Mouse (Mus musculus) MEL (cell line): ENCODE measurements at regions not wholly inside any gene's neighbourhood (a gene's known extent, or its start where the extent isn't known, plus 50 kb on each side); places are given as distances from the start of the nearest gene placed in this dataset.

Experiments used
- DNase-seq: peaks from one replicate; pipeline ENCODE4 v3.0.0; 2011; ENCODE audit warnings: low read depth, low spot score
- H3K27ac ChIP-seq: 2 replicates; pipeline ENCODE4 v1.5.1; 2012; ENCODE audit warnings: low read depth, mild to moderate bottlenecking, control low read depth, low read length, moderate library complexity; ENCODE audit not compliant: control insufficient read depth
- H3K27me3 ChIP-seq, 2 experiments: fragments of 150-350 bp in 1 of 2; sonication (generic) in 1 of 2; 2 replicates each; pipeline ENCODE4 v1.6.1; 2012; ENCODE audit warnings: low read length in 2 of 2, mild to moderate bottlenecking in 2 of 2, improper control_type of control experiment in 1 of 2, moderate library complexity in 1 of 2; ENCODE audit not compliant: insufficient read depth in 2 of 2, control insufficient read depth in 1 of 2
- H3K36me3 ChIP-seq, 2 experiments: 2 replicates each; pipeline ENCODE4 v1.6.1; 2012 to 2014; ENCODE audit warnings: low read length in 2 of 2, improper control_type of control experiment in 1 of 2, inconsistent platforms in 1 of 2, mild to moderate bottlenecking in 1 of 2; ENCODE audit not compliant: insufficient read depth in 2 of 2, control insufficient read depth in 1 of 2
- H3K4me1 ChIP-seq, 2 experiments: fragments of 150-350 bp in 1 of 2; sonication (generic) in 1 of 2; 2 replicates each; pipeline ENCODE4 v1.6.1; 2012; ENCODE audit warnings: low read length in 2 of 2, improper control_type of control experiment in 1 of 2, mild to moderate bottlenecking in 1 of 2; ENCODE audit not compliant: insufficient read depth in 2 of 2, control insufficient read depth in 1 of 2
- H3K4me3 ChIP-seq, 2 experiments: fragments of 150-350 bp in 1 of 2; sonication (generic) in 1 of 2; 2 replicates each; pipeline ENCODE4 v1.5.1; 2012; ENCODE audit warnings: low read depth in 2 of 2, low read length in 2 of 2, mild to moderate bottlenecking in 2 of 2, moderate library complexity in 2 of 2, control low read depth in 1 of 2, improper control_type of control experiment in 1 of 2; ENCODE audit not compliant: control insufficient read depth in 1 of 2, insufficient read depth in 1 of 2
- H3K79me2 ChIP-seq: 2 replicates; pipeline ENCODE4 v1.6.1; 2012; ENCODE audit warnings: mild to moderate bottlenecking, low read length, moderate library complexity; ENCODE audit not compliant: control insufficient read depth, poor library complexity, insufficient read depth
- H3K9ac ChIP-seq: 2 replicates; pipeline ENCODE4 v1.6.1; 2012; ENCODE audit warnings: low read depth, mild to moderate bottlenecking, control low read depth, low read length, moderate library complexity; ENCODE audit not compliant: control insufficient read depth, poor library complexity, severe bottlenecking
- H3K9me3 ChIP-seq: fragments of 150-350 bp; sonication (generic); replicated peaks from 2 replicates; pipeline ENCODE4 v1.6.1; 2012; ENCODE audit warnings: mild to moderate bottlenecking, low read length, improper control_type of control experiment, moderate library complexity; ENCODE audit not compliant: insufficient read depth
- CHD1 ChIP-seq: IDR thresholded peaks from 2 replicates; pipeline ENCODE4 v1.6.1; 2012; ENCODE audit warnings: low read depth, mild to moderate bottlenecking, inconsistent platforms, low read length, improper control_type of control experiment
- CHD2 ChIP-seq: IDR thresholded peaks from 2 replicates; pipeline ENCODE4 v1.6.1; 2011; ENCODE audit warnings: low read length, improper control_type of control experiment
- CTCF ChIP-seq, 3 experiments: IDR thresholded peaks in 2 of 3; conservative IDR thresholded peaks in 1 of 3; 2 replicates each; pipeline ENCODE4 v1.5.1; 2011 to 2012; ENCODE audit warnings: low read length in 3 of 3, low read depth in 2 of 3, mild to moderate bottlenecking in 2 of 3, improper control_type of control experiment in 1 of 3, inconsistent platforms in 1 of 3, mixed read lengths in 1 of 3, moderate library complexity in 1 of 3; ENCODE audit not compliant: control insufficient read depth in 1 of 3, insufficient read depth in 1 of 3, poor library complexity in 1 of 3, severe bottlenecking in 1 of 3
- ELF1 ChIP-seq: IDR thresholded peaks from 2 replicates; pipeline ENCODE4 v1.6.1; 2014; ENCODE audit warnings: low read depth, mild to moderate bottlenecking, inconsistent platforms, low read length, improper control_type of control experiment, moderate library complexity
- ETS1 ChIP-seq: IDR thresholded peaks from 2 replicates; pipeline ENCODE4 v1.6.1; 2012; ENCODE audit warnings: low read depth, mild to moderate bottlenecking, inconsistent platforms, low read length, improper control_type of control experiment, moderate library complexity
- GABPA ChIP-seq: IDR thresholded peaks from 2 replicates; pipeline ENCODE4 v1.6.1; 2012; ENCODE audit warnings: low read depth, mild to moderate bottlenecking, inconsistent platforms, low read length, improper control_type of control experiment, moderate library complexity
- GATA1 ChIP-seq: IDR thresholded peaks from 2 replicates; pipeline ENCODE4 v1.6.1; 2011; ENCODE audit warnings: low read depth, low read length, improper control_type of control experiment
- JUND ChIP-seq: IDR thresholded peaks from 2 replicates; pipeline ENCODE4 v1.6.1; 2011; ENCODE audit warnings: low read depth, mild to moderate bottlenecking, improper control_type of control experiment, low read length
- KAT2A ChIP-seq: conservative IDR thresholded peaks from 2 replicates; pipeline ENCODE4 v1.6.1; 2012; ENCODE audit warnings: low read depth, low read length, improper control_type of control experiment, inconsistent platforms
- NELFE ChIP-seq: IDR thresholded peaks from 2 replicates; pipeline ENCODE4 v1.6.1; 2011; ENCODE audit warnings: low read depth, low read length, improper control_type of control experiment
- NRF1 ChIP-seq: IDR thresholded peaks from 2 replicates; pipeline ENCODE4 v1.6.1; 2014; ENCODE audit warnings: low read depth, mild to moderate bottlenecking, inconsistent platforms, low read length, improper control_type of control experiment, moderate library complexity; ENCODE audit not compliant: poor library complexity, insufficient read depth, severe bottlenecking
- POLR2A ChIP-seq, 2 experiments: IDR thresholded peaks; 2 replicates each; pipeline ENCODE4 v1.6.1; 2011 to 2012; ENCODE audit warnings: low read length in 2 of 2, mild to moderate bottlenecking in 2 of 2, control low read depth in 1 of 2, improper control_type of control experiment in 1 of 2, low read depth in 1 of 2, moderate library complexity in 1 of 2; ENCODE audit not compliant: control insufficient read depth in 1 of 2, insufficient read depth in 1 of 2, poor library complexity in 1 of 2
- POLR2AphosphoS5 ChIP-seq: IDR thresholded peaks from 2 replicates; pipeline ENCODE4 v1.6.1; 2012; ENCODE audit warnings: low read depth, borderline replicate concordance, mild to moderate bottlenecking, inconsistent platforms, low read length, moderate library complexity, mixed read lengths
- RAD21 ChIP-seq: IDR thresholded peaks from 2 replicates; pipeline ENCODE4 v1.6.1; 2011; ENCODE audit warnings: mild to moderate bottlenecking, low read depth, low read length, improper control_type of control experiment
- SMC3 ChIP-seq: IDR thresholded peaks from 2 replicates; pipeline ENCODE4 v1.6.1; 2011; ENCODE audit warnings: low read depth, low read length, improper control_type of control experiment
- UBTF ChIP-seq: IDR thresholded peaks from 2 replicates; pipeline ENCODE4 v1.6.1; 2012; ENCODE audit warnings: low read depth, mild to moderate bottlenecking, inconsistent platforms, low read length, improper control_type of control experiment, moderate library complexity, borderline replicate concordance; ENCODE audit not compliant: insufficient read depth
- USF1 ChIP-seq: IDR thresholded peaks from 2 replicates; pipeline ENCODE4 v1.6.1; 2014; ENCODE audit warnings: low read depth, mild to moderate bottlenecking, inconsistent platforms, low read length, improper control_type of control experiment, moderate library complexity
- USF2 ChIP-seq, 2 experiments: IDR thresholded peaks; 2 replicates each; pipeline ENCODE4 v1.6.1; 2011 to 2012; ENCODE audit warnings: improper control_type of control experiment in 2 of 2, low read length in 2 of 2, borderline replicate concordance in 1 of 2, inconsistent platforms in 1 of 2, low read depth in 1 of 2, mild to moderate bottlenecking in 1 of 2; ENCODE audit not compliant: insufficient read depth in 1 of 2
- ZC3H11A ChIP-seq: IDR thresholded peaks from 2 replicates; pipeline ENCODE4 v1.6.1; 2012; ENCODE audit warnings: low read depth, mild to moderate bottlenecking, inconsistent platforms, low read length, improper control_type of control experiment
- ZNF384 ChIP-seq: IDR thresholded peaks from 2 replicates; pipeline ENCODE4 v1.6.1; 2012; ENCODE audit warnings: low read depth, mild to moderate bottlenecking, inconsistent platforms, low read length, improper control_type of control experiment

GRCm38 (mm10) chr16:77502916-77503315 is 99.0 kb downstream of the Gm11146 start:
- no peaks in the 10 kb centered on the region for H3K4me1 ChIP-seq
- H3K36me3 ChIP-seq = no peaks in the 10 kb centered on the region
- H3K27me3 ChIP-seq = no peaks in the 10 kb centered on the region
- no peak for DNase-seq
- H3K79me2 ChIP-seq = no peaks in the 10 kb centered on the region
- no peaks in the 10 kb centered on the region for H3K9me3 ChIP-seq
- no peak overlapping the region for H3K4me3 ChIP-seq
- TF ChIP-seq ELF1 = no peak
- TF ChIP-seq ETS1 = no peak
- TF ChIP-seq KAT2A = no peak
- TF ChIP-seq USF1 = no peak
- no peak for TF ChIP-seq JUND
- no peak for TF ChIP-seq SMC3
- TF ChIP-seq NRF1 = no peak
- no peak for TF ChIP-seq GATA1
- no peak for TF ChIP-seq POLR2AphosphoS5
- TF ChIP-seq POLR2A (IDR thresholded peaks at IDR 0.05; ENCODE audit: control insufficient read depth in 1 of 2, insufficient read depth in 1 of 2, low read depth in 1 of 2, low read length in 2 of 2, poor library complexity in 1 of 2) = no peak
- no peak for TF ChIP-seq RAD21
- no peak for TF ChIP-seq CHD2
- TF ChIP-seq GABPA = no peak
- no peak for TF ChIP-seq CHD1
- no peak for TF ChIP-seq NELFE
- TF ChIP-seq CTCF (IDR thresholded peaks at IDR 0.05 in 2 of 3, conservative IDR thresholded peaks at IDR 0.05 in 1 of 3; ENCODE audit: control insufficient read depth in 1 of 3, insufficient read depth in 1 of 3, low read depth in 2 of 3, low read length in 3 of 3, poor library complexity in 1 of 3, severe bottlenecking in 1 of 3) = no peak
- H3K9ac ChIP-seq = no peak overlapping the region
- no peak overlapping the region for H3K27ac ChIP-seq

DNA sequence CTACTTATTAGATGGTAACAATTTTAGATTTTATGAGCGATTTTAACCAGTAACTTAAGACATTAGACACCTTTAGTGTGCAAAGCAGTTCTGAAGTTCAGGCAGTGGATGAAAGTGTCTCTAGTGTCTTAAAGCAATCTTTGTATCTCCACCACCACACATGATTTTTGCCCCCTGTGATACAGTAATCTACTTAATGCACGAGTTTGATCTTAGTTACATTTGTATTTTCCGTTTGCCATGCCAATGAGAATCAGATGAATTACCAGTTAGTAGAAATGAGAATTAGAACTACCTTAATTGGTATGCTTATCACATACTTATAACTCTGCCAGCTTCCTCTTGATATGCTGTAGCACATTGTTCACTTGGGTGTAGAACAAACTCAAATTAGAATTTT is 99.9 kb downstream of the Gm11146 start:
- H3K79me2 ChIP-seq = no peaks in the 10 kb centered on the region
- DNase-seq = no peak
- H3K9ac ChIP-seq = no peak overlapping the region
- no peaks in the 10 kb centered on the region for H3K27me3 ChIP-seq
- no peak overlapping the region for H3K27ac ChIP-seq
- H3K4me3 ChIP-seq = no peak overlapping the region
- H3K4me1 ChIP-seq = no peaks in the 10 kb centered on the region
- H3K9me3 ChIP-seq = no peaks in the 10 kb centered on the region
- no peaks in the 10 kb centered on the region for H3K36me3 ChIP-seq
- no peak for TF ChIP-seq ELF1
- no peak for TF ChIP-seq ZC3H11A
- no peak for TF ChIP-seq UBTF
- TF ChIP-seq USF2 (IDR thresholded peaks at IDR 0.05; ENCODE audit: borderline replicate concordance in 1 of 2, insufficient read depth in 1 of 2, low read depth in 1 of 2, low read length in 2 of 2) = no peak
- TF ChIP-seq ZNF384 = no peak
- TF ChIP-seq, all 39 proteins: peak for 0
